Mouse (Mus musculus): ENCODE data around the gene Zfp566.
A peak's percentile ranks its signal among the peaks of the same experiment; 100 is the strongest.
"Not testable (repeated sequence)": the region's sequence is repeated elsewhere in the genome, so short reads cannot be mapped to it uniquely, and the experiment has no call there.

The Zfp566 gene

DNA sequence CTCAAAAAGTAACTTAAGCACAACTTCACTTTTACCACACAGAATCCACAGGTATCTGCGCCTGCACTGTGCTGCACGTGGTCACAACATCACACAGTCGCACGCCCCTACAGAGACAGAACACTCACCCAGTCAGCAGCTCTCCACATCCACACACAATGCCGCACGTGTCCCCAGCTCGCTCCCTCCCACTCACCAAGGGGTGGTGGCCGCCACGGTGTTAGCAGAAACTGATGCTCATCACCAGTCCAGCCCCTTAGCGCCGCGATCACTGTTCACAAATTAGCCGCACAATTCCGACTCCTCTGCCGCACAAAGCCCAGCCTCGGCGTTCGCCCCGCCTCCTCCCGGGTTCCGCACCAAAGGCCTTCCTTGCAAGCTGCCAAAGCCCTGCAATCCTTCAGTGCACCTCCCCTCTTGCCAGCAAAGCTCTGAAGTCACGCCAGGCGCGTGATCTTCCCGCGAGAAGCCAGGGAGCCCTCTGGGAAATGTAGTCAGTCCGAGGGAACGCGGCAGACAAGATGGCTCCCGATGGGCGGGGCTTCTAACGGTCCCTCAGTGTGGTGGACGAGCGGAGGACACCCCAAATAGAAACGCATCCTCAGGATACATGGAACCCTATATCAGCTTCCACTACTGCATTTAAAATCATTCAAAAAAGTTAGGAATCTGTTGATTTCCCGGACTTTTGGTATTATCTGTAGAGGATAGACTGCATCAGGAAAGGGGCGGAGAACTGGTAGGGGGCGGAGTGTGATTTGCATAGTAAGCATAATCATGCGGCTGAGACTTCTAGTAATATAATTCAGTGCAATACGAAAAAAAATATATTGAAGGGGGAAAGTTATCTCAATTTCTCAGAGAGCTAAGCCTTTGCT is at the start of gene Zfp566, which contains the start of gene Gm26920:
Gene Zfp566 (minus strand): TSS at position 436 of the 878 bp plus-strand sequence.
Gene Gm26920 (minus strand): TSS at position 319 of the 878 bp plus-strand sequence.
- DNase-seq (ENCODE audit: low read depth), result peak; percentile 99

DNA sequence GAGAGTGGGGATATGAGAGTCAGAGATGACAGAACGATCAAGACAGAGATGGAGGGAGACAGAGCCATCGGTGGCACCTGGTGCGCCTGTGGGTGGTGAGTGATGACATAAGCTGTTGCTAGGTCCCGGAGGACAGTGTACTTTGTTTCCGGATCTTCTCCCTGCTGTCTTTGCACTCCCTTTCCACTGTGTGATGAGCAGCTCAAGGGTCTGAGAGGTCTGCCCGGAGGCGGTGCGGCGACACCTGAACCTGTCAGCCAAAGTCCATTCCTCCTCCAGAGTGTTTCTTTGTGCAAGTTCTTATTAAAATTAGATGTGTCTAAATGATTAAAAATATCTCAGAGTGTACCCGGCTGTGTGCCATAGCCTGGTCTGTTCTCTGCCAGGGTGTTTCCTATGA is 46.5 kb upstream of the Zfp566 start:
- no peak for DNase-seq (ENCODE audit: low read depth)

DNA sequence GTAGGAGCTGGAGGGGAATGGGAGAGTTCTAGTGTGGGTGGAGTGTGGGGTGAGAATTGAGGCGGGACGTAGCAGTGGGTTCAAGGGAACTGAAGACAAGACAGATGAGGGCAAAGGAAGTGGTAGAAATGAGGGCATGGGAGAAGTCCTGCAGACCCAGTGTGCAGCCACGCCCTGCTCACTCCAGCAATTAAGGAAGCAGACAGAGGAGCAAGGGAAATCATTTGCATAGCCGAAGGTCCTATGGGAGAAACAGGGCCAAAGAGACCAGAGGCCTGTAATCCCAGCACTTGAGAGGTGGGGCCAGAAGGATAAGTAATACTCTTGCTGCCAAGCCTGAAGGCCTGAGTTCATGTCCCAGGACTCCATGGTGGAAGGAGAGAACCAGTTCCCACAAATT is 42.1 kb upstream of the Zfp566 start:
- no peak for DNase-seq (ENCODE audit: low read depth)

DNA sequence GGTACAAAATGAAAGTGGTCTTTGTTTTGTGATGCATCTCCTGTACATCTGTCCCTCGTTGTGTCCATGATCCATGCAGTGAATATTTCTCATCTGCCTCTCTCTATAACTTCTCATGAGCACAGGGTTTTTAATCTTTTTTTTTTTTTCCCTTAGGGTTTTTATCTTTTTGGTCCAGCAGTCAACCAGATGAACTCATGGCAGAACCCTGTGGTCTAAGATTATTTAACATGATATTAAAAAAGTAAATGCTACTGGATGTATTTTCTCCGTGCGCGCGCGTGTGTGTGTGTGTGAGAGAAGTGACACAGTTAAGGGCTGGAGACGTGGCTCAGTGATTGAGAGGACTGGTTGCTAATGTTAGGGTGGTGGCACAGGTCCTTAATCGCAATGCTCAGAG is 39.6 kb upstream of the Zfp566 start:
- no peak for DNase-seq (ENCODE audit: low read depth)

DNA sequence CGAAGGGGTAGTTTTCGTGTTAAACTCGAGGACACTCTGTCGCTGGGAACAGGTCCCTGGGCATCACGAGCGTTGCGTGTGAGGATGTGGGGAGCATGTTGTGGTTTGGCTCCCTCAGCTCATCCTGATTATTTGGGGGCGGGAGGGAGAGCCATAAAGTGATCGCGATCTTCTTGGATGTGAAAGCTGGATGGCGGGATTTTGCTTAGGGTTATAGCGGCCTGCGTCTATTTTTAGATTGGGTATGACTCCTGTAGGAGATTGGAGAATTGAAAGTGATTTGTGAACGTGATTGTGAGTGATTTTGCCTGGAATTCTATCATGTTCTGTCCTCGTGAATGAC is 31.8 kb upstream of the Zfp566 start:
- DNase-seq (ENCODE audit: low read depth), result no peak

DNA sequence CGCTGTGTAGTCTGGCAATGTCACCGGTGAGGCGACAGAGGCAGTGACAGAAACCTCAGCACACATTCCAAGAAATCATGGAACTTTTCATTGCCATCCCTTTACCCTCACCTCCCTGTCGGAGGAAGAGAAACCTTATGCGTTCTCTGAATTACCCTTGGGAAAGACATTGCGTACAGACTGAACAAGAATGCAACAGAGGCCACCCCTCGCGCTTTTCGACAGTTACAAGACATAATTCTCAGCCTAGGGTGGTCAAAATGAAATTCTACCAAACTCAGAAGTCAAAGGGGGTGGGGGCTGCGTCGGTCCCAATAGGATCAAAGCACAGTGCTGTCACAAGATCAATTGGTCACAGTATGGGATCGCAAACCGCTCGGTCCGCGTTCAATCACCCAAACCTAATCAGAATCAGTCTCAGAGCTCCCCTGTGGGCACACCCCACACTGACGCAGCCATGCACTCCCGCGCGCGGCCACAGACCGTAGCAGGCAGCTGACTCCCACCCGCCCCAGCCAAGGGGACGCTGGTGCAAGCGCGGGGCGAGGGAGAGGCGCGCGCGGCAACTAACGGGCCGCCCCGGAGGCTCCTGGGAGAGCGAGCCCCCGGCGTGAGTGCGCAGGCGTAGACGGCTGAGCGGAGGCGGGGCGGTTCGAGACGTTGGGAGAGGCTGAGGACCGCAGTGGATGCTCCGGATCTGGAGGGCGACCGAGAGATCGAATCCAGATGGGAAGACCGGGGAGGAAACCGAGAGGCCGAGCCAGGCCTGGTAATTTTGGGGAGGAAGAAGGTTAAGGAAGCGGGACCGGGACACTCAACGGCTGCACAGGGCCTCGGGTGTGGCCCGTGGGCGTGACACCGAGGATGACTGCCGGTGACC is 31.2 kb upstream of the Zfp566 start, which contains the start of gene Zfp382:
Gene Zfp382 (plus strand): TSS at position 635 of the 880 bp plus-strand sequence.
- peak; percentile 94 for DNase-seq (ENCODE audit: low read depth)

DNA sequence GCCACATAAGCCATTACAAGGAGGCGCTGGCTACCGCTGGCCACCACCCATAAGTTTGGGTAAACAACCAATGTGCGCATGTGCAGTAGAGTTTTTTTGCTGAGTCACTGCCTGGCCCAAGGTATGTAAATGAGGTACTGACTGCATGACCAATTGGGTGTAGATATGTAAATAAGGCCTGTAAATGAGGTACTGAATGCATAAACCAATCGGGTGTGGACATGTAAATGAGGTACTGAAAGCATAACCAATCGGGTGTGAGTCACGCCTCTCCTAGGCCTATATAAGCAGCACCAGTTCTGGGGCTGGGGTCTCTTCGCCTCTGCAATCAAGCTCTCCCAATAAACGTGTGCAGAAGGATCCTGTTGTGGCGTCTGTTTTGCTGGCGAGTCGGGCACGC is 27.6 kb upstream of the Zfp566 start:
- not testable (repeated sequence) for DNase-seq (ENCODE audit: low read depth)

DNA sequence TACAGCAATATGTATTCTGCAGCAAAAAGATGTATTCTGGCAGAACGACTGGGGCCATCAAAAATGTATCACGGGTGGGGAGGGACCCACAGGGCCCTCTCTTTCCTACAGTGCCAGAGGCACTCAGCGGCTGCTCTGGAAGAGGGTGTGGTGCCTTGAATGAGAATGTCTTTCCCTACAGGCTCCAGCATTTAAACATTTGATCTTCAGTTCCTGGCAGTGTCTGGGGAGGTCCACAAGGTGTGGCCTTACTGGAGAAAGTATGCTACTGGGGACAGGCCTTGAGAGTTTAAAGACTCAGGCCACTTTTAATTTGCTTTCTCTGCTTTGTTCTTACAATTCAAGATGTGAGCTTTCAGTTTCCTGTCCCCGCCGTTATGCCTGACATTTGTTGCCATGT is 25.7 kb upstream of the Zfp566 start:
- no peak for DNase-seq (ENCODE audit: low read depth)

DNA sequence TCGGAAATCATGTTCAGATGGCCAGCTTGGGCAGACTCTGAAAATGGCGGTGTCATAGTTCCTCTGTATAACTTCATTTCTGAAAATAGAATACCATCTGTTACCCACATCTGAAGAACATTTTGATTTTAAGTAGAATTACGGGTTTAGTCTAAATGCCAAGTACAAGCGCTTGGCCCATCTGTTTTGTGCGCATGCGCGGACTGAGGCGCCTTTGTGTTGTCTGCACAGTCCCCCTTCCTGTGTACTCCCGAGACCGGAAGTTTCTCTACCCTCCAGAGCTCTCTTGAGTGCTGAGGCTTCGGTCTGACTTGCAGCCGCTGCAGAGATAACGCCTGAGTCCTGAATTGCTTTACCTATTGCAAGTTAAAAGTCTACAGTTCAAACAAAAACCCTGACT is 9.0 kb upstream of the Zfp566 start:
- peak; percentile 95 for DNase-seq (ENCODE audit: low read depth)

DNA sequence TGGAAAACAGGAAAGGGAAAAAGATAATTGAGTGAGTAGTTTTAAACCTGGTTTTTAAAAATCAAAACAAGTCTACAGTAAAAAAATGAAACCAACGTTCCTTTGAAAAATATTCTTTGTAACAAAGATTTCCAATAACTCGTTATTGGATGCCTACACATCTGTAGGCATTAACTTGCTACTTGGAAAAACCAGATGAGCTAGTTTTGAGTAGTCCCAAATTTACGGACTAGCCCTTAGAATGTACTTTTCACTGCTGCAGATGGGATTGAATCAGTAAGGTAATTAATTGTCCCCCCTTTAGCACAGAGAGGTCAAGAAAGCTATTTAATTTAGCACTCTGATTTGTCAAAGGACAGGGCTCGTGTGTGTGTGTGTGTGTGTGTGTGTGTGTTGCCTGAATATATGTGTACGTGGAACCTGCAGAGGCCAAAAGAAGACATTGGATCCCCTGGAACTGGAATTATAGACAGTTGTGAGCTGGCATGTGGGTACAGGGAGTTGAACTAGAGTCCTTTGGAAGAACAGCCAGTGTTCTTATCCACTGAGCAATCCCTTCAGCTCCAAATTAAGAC is 5.3 kb upstream of the Zfp566 start:
- peak; percentile 51 for DNase-seq (ENCODE audit: low read depth)

DNA sequence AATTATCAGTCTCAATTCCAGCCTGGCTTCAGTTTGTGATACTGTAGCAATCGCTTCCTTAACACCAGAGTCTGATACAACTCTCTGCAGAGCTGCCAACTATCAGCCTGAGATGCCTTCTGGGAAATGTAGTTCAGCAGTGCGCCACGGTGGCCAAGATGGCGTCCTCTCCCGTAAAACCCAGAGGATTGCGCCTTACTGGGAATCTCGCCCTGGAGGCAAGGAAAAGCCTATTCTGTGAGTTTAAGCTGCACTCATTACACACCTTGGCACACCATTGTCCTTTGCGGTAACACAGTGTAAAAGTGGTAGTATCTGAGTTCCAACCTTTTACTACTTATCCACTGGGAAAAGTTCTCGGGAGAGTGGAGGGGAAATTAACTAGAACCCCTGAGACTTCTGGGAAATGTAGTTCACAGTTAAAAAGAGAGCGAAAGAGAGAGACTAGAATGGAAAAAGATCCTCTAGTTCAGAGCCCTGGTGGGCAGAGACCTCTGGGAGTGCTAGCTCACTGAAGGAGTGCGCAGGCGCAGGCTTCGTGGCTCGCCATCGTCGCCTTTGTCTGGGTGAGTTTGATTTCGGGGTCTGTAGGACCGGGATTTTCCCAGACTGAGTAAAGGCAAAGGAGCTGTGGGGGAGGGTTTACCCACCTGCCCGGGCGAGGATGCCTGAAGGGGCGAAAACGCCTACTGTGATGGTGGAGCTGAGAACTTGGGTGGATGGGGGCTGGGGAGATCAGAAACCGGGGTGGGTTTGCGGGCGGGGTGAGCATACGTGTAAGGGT is 4.5 kb upstream of the Zfp566 start, which contains the start of gene Zfp260:
Gene Zfp260 (plus strand): TSS at position 132 of the 784 bp plus-strand sequence.
- DNase-seq (ENCODE audit: low read depth), result peak; percentile 96

DNA sequence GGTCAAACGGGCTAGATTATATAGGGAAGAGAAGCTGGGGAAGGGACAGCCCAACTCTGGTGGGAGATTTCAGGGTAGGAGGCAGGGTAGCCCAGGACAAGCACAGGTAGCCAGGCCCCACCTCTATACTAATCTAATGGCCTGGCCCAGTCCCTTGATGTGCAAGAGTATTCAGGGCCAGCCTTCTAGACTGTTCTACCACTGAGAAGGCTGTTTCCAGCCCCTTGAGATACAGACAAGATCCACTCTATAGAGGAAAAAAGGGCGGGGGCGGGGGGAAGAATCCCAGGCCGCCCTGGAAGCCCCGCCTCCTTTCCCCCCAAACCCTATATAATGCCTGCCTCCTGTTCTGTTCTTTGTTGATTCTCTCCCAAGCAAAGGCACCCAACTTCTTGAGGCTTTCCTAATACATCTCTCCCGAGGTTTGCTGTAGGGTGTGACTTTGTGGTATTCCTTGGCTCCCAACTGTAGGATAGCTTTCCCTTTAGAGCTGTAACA is 3.6 kb upstream of the Zfp566 start:
- DNase-seq (ENCODE audit: low read depth), result peak; percentile 29

DNA sequence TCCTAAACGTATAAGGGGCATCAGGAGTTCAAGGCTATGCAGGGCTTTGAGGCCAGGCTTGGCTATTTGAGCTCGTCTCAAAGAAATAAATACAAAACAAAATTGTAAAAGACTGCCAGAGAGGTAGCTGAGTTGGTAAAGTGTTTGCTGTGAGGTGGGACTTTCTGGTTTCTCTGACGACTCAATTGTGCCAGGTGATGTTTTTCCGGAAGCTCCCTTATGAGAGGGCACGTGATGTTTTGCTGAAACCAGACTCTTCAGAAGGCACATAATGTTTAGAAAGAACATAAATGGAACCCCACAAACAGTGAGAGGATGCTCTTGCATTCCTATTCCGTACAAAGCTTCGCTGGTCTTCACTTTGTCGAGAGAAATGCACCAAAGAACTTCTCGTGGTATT is 2.3 kb upstream of the Zfp566 start:
- DNase-seq (ENCODE audit: low read depth), result peak; percentile 70

DNA sequence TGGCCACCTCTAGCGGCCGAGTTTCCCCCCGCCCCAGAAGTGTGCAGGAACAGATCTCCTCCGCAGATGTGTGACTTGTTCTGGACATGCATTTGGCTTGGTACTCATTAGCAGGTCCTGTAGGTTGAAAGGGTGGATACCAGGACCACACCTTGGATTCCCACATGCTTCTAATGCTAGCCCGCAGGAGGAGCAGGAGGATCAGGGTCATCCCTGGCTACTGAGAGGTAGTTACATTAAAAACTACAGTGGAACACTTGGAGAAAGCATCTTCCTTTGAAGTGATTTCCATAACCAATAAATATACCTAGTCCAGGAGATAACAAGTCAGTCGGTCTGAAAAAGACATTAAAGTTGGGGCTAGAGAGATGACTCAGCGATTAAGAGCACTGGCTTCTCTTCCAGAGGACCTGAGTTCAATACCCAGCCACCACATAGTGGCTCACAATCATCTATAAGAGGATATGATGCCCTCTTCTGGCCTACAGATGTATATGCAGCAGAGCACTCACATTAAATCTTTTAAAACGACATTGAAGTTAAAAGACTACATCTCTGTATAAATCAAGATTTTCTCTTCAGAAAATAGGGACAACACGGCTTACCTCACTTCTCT is 751 bp upstream of the Zfp566 start:
- DNase-seq (ENCODE audit: low read depth), result peak; percentile 81

DNA sequence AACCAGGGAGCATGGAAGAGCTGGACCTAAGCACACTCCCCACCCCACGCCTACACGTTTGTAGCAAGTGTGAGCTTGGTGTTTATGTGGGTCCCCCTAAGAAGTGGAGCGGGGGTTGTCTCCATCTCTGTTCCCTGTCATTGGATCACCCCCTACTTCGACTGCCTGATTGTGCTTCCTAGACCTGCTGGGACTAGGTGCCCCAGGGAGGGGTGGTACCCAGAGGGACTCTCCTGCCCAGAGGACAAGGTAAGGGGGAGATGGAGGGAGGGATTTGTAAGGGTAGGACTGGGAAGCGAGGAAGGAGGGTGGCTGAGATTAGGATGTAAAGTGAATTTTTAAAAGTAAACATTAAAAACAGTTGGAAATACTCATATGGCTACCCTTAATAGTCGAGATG is 922 bp downstream of the Zfp566 start:
- peak; percentile 20 for DNase-seq (ENCODE audit: low read depth)

DNA sequence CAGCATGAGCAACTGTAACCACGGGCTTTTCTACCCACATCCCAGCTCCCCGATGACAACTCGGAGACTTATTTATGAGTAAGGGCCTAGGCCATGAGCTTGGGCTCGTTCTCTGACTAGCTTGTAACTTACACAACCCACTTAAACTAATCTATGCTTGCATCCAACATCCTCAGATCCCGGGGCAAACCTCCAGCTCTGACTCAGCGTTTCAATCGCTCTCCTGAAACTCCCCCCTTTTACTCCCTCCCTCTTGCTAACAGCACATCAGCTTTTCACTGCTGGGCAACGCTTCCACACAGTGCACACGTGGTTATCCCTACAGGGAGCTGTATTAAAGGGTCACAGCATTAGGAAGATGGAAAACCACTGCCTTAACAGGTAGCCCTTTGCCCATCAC is 3.8 kb downstream of the Zfp566 start:
- no peak for DNase-seq (ENCODE audit: low read depth)

DNA sequence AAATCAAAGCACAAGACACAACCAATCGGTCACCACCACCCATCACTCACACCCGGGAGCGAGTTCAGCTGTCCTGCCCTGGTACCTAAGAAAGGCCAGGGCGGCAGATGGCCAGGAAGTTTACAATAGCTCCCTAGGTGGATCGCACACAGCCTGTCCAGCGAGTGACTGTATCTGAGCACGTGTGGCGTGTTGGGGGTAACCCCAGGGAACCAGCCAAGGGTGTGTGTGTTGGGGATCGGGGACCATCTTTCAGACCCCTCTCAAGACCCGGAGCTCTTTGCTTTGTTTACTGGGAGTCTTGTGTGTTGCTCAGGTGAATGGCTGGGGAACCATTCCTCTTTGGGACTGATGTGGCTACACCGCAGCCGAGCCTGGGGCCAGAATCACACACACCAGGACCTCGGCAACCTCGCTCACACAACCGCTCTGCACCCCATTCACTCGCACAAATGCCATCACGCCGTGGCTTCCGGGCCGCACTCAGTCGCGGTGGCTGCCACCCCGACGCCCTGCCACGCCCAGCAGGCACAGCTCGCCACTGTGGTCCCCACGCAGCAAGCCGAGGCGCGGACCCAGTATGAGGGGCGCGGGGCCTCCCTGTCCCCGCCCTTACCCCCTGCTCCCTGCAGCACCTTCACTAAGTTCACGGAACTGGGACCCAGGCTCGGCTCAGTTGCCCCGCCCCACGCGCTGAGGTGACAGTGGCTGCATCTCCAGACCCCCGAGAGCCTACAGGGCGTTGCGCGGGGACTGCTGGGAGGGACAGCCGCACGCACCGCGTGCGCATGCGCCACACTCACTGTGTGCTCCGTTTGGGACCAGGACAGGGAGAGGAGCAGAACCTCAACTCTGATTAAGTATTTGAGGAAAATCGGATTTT is 17.9 kb downstream of the Zfp566 start, which contains the start of gene Zfp82:
Gene Zfp82 (minus strand): TSS at position 755 of the 883 bp plus-strand sequence.
- DNase-seq (ENCODE audit: low read depth), result peak; percentile 90

DNA sequence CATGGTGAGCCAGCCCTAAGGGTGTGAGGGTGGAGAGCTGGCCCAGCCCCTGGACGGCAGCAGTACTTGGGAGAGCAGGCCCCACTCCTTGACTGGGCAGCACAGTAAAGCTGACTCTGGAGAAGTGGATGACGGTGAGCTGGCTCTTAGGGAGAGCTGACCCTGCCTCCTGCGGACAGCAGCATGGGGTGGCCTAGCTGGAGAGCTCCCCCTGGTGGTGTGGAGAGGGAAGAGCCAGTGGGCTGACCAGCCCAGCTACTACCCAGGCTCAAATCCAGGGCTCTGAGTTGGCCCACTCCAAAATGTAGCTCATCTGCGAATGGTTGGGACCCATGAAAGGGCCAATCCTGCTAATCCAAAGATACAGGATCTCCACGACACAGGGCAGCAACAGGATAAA is 25.7 kb downstream of the Zfp566 start:
- no peak for DNase-seq (ENCODE audit: low read depth)

DNA sequence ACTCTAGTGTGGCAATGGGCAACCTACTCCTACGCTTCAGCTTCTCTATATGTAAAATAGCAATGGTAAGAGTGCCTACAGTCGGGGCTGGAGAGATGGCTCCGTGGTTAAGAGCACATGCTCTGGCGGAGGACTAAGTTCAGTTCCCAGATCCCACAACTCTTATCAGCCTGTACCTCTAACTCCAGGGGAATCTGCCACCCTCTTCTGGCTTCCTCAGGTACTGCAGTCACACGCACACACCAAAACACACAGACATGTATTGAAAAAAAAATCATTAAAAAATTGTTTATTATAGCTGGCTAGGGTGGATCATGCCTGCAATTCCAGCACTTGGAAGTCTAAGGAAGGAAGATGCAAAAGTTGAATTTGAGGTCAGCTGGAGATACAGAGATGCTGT is 27.8 kb downstream of the Zfp566 start:
- peak; percentile 49 for DNase-seq (ENCODE audit: low read depth)

DNA sequence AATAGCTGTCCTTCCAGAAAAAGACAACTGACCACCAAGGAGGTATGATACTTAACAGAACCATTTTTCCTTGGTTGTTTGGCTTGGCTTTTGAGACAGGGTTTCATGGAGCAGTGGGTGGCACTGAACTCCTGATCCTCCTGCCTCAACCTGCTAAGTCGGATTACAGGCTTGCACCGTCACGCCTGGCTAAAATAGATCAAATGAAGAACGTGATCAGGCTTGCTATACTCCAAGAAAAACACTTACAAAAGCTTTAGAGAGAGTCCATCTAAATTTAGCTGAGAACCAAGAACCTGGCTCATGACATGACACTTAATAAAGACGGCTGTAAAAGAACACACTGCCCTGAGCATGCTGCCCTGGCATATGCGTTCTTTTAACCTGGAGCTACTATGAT is 30.0 kb downstream of the Zfp566 start:
- no peak for DNase-seq (ENCODE audit: low read depth)
